Mouse (Mus musculus) olfactory bulb, adult 2 months (tissue): Measurements from ENCODE around the gene Stk10.

Source experiments
- CTCF ChIP-seq: fragments of 200-500 bp; IDR thresholded peaks from 2 replicates; pipeline ENCODE4 v1.5.1; 2012; ENCODE audit warnings: low read depth, mild to moderate bottlenecking, low read length, moderate library complexity; ENCODE audit not compliant: insufficient read depth
- POLR2A ChIP-seq: fragments of 200-500 bp; IDR thresholded peaks from 2 replicates; pipeline ENCODE4 v1.6.1; 2012; ENCODE audit warnings: mild to moderate bottlenecking, low read depth, low read length, moderate library complexity; ENCODE audit not compliant: insufficient read depth

DNA sequence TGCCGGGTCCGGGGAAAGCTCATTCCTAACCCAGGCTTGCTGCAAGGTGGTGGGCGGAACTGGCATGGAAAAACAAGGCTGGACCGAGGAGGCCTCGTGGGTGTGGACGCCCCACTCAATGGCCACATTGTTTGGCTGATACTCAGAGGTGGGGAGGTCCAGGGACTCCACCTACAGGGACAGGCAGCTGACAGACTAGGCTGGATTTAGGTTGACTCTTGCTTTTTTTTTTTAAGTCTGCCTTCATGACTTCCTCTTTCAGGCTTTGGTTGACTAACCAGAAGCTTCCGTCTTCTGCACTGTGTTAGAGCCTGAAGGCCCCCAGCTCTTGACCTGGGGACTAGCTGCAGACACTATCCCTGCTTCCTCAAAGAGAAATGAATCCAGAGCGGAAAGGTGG, 32.0 kb downstream of the Stk10 start:
- TF ChIP-seq POLR2A: no peak
- TF ChIP-seq CTCF: no peak
